ENCODE assay signal across 9 mouse cellular contexts in genomic region chr16:23250556-23251444, GRCm38 (mm10). TPM values are rescaled to one million over a fixed set of nuclear protein-coding genes. Genes with fewer than 3 reads are reported as not detected.
DNase-seq lines count a peak whose midpoint lies in the region; ATAC-seq and TF ChIP-seq lines count a peak whose summit lies in the region.
"Had no signal": no experiment of that assay in that cellular context is flagged by ENCODE, and none has a peak within 500 bp of the region (broad histone marks: within the 10 kb centered on the region; RNA-seq: fewer than 3 reads in every experiment).

No protein-coding gene starts in this region.

- no peak overlapping the region for H3K4me2 ChIP-seq in kidney, embryonic 14.5 days (replicated peaks; ENCODE audit: low read depth, low read length)
- H3K4me2 ChIP-seq in hindbrain, embryonic 14.5 days (replicated peaks), result no peak overlapping the region
- no peak overlapping the region for H3K4me2 ChIP-seq in midbrain, embryonic 13.5 days (replicated peaks)
- H3K4me2 ChIP-seq in liver, embryonic 12.5 days, result no peak overlapping the region
- H3K4me2 ChIP-seq in liver, postnatal 0 days (ENCODE audit: low read depth, low read length), result no peak overlapping the region
- H3K4me2 ChIP-seq: heart, embryonic 15.5 days had no signal

- no peaks in the 10 kb centered on the region for H3K27me3 ChIP-seq in kidney, embryonic 14.5 days (ENCODE audit: control insufficient read depth, insufficient read depth, low read length)
- no peaks in the 10 kb centered on the region for H3K27me3 ChIP-seq in hindbrain, embryonic 14.5 days (ENCODE audit: control insufficient read depth, insufficient read depth, low read length)
- H3K27me3 ChIP-seq in midbrain, embryonic 13.5 days, result no peaks in the 10 kb centered on the region
- peaks cover 19% of the 10 kb centered on the region for H3K27me3 ChIP-seq in liver, embryonic 12.5 days (replicated peaks)
- H3K27me3 ChIP-seq in liver, postnatal 0 days (ENCODE audit: insufficient read depth, low read length), result no peaks in the 10 kb centered on the region

- peak; percentile 71; the same call in 1 of the 2 replicates for ATAC-seq in kidney, embryonic 14.5 days (ENCODE audit: low FRiP score, low TSS enrichment)
- ATAC-seq in hindbrain, embryonic 14.5 days (ENCODE audit: low FRiP score), result no peak
- peak; percentile 55 for ATAC-seq in midbrain, embryonic 13.5 days
- ATAC-seq in liver, embryonic 12.5 days, result no peak
- ATAC-seq in liver, postnatal 0 days, result no peak

- H3K27ac ChIP-seq in kidney, embryonic 14.5 days (ENCODE audit: low read depth, low read length), result 0 out of 2 replicates have a peak overlapping the region, but pooled peaks have one; percentile 1
- peak overlapping the region; percentile 58 for H3K27ac ChIP-seq in hindbrain, embryonic 14.5 days
- H3K27ac ChIP-seq in midbrain, embryonic 13.5 days, result peak overlapping the region; percentile 42
- no peak overlapping the region for H3K27ac ChIP-seq in liver, embryonic 12.5 days
- H3K27ac ChIP-seq in liver, postnatal 0 days (ENCODE audit: low read depth), result no peak overlapping the region
- H3K27ac ChIP-seq: heart, embryonic 15.5 days had no signal

- H3K4me3 ChIP-seq in kidney, embryonic 14.5 days (ENCODE audit: low read length), result no peak overlapping the region
- no peak overlapping the region for H3K4me3 ChIP-seq in hindbrain, embryonic 14.5 days (replicated peaks; ENCODE audit: low read length)
- no peak overlapping the region for H3K4me3 ChIP-seq in midbrain, embryonic 13.5 days (replicated peaks)
- H3K4me3 ChIP-seq in liver, embryonic 12.5 days, result no peak overlapping the region
- no peak overlapping the region for H3K4me3 ChIP-seq in liver, postnatal 0 days (ENCODE audit: low read depth, low read length)
- H3K4me3 ChIP-seq: heart, embryonic 15.5 days had no signal

- peaks cover 33% of the 10 kb centered on the region for H3K4me1 ChIP-seq in kidney, embryonic 14.5 days (ENCODE audit: control insufficient read depth, insufficient read depth, low read length)
- H3K4me1 ChIP-seq in hindbrain, embryonic 14.5 days (replicated peaks; ENCODE audit: control insufficient read depth, insufficient read depth, low read length), result peaks cover 15% of the 10 kb centered on the region
- peaks cover 35% of the 10 kb centered on the region for H3K4me1 ChIP-seq in midbrain, embryonic 13.5 days (replicated peaks)
- H3K4me1 ChIP-seq in liver, embryonic 12.5 days, result no peaks in the 10 kb centered on the region
- H3K4me1 ChIP-seq in liver, postnatal 0 days (ENCODE audit: insufficient read depth), result no peaks in the 10 kb centered on the region

- no peaks in the 10 kb centered on the region; the same call in 1 of the 2 replicates for H3K36me3 ChIP-seq in kidney, embryonic 14.5 days (ENCODE audit: control insufficient read depth, insufficient read depth, low read length)
- no peaks in the 10 kb centered on the region for H3K36me3 ChIP-seq in hindbrain, embryonic 14.5 days (replicated peaks; ENCODE audit: control insufficient read depth, insufficient read depth)
- no peaks in the 10 kb centered on the region for H3K36me3 ChIP-seq in midbrain, embryonic 13.5 days
- no peaks in the 10 kb centered on the region for H3K36me3 ChIP-seq in liver, embryonic 12.5 days
- no peaks in the 10 kb centered on the region for H3K36me3 ChIP-seq in liver, postnatal 0 days (replicated peaks; ENCODE audit: insufficient read depth, low read length)
- H3K36me3 ChIP-seq: heart, embryonic 15.5 days had no signal

- no peaks in the 10 kb centered on the region for H3K9me3 ChIP-seq in kidney, embryonic 14.5 days (ENCODE audit: control insufficient read depth, low read length)
- H3K9me3 ChIP-seq in hindbrain, embryonic 14.5 days (ENCODE audit: control insufficient read depth, low read length), result no peaks in the 10 kb centered on the region
- H3K9me3 ChIP-seq in midbrain, embryonic 13.5 days, result no peaks in the 10 kb centered on the region
- no peaks in the 10 kb centered on the region for H3K9me3 ChIP-seq in liver, embryonic 12.5 days (replicated peaks)
- H3K9me3 ChIP-seq in liver, postnatal 0 days (ENCODE audit: low read length), result no peaks in the 10 kb centered on the region
- H3K9me3 ChIP-seq: heart, embryonic 15.5 days had no signal

- TF ChIP-seq POLR2A in brain, embryonic 14.5 days (IDR thresholded peaks at IDR 0.05; ENCODE audit: borderline replicate concordance, extremely low read depth, insufficient read depth, insufficient read length, poor library complexity, severe bottlenecking), result no peak

- DNase-seq in kidney, adult 9 months, result no peak
- peak; percentile 58 for DNase-seq in brain, embryonic 14.5 days (ENCODE audit: low read depth)
- no peak for DNase-seq in hindbrain, embryonic 14.5 days (ENCODE audit: low spot score)
- no peak for DNase-seq in left cerebral cortex, postnatal 4 days
- DNase-seq in liver, postnatal 0 days, result no peak

- H3K9ac ChIP-seq in kidney, embryonic 14.5 days (ENCODE audit: low read depth, low read length), result 0 out of 2 replicates have a peak overlapping the region, but pooled peaks have one; percentile 12
- peak overlapping the region; percentile 16; the same call in 1 of the 2 replicates for H3K9ac ChIP-seq in hindbrain, embryonic 14.5 days
- no peak overlapping the region for H3K9ac ChIP-seq in midbrain, embryonic 13.5 days (replicated peaks)
- H3K9ac ChIP-seq in liver, embryonic 12.5 days, result no peak overlapping the region
- H3K9ac ChIP-seq in liver, postnatal 0 days (replicated peaks), result no peak overlapping the region
- H3K9ac ChIP-seq: heart, embryonic 15.5 days had no signal

- WGBS in kidney, embryonic 14.5 days, result 20% methylated on average over 15 of the region's 15 CpGs
- WGBS in hindbrain, embryonic 14.5 days, result 38% methylated on average over 15 of the region's 15 CpGs
- WGBS in midbrain, embryonic 13.5 days, result 43% methylated on average over 15 of the region's 15 CpGs
- WGBS in liver, embryonic 12.5 days (ENCODE audit: insufficient replicate concordance), result 42% methylated on average over 15 of the region's 15 CpGs
- WGBS in liver, postnatal 0 days (ENCODE audit: insufficient replicate concordance), result 66% methylated on average over 15 of the region's 15 CpGs

- intact Hi-C loops in left cerebral cortex, postnatal 4 days (cut with DNase I), result no loop called here

- TF ChIP-seq CTCF in brain, embryonic 14.5 days (IDR thresholded peaks at IDR 0.05; ENCODE audit: borderline replicate concordance, extremely low read depth, insufficient read depth, insufficient read length), result no peak
- TF ChIP-seq CTCF in liver, postnatal 0 days (IDR thresholded peaks at IDR 0.05; ENCODE audit: low read depth), result no peak

- no peak for TF ChIP-seq EP300 in liver, postnatal 0 days (IDR thresholded peaks at IDR 0.05; ENCODE audit: low read depth)

RNA-seq across cellular contexts. Expression of gene St6gal1, which starts 26.3 kb away (rescaled TPM):
- polyA plus RNA-seq in kidney, embryonic 14.5 days (2014; fragmentation: Nextera tagmentation; extraction: Ambion mirVana), result 32.5 and 36.7 TPM in 2 replicates
- polyA plus RNA-seq in brain, embryonic 14.5 days (2012; rRNA removed), result 31.5 and 35.7 TPM in 2 replicates
- 29.6 and 30.6 TPM in 2 replicates for polyA plus RNA-seq in hindbrain, embryonic 14.5 days (2014; fragmentation: Nextera tagmentation; extraction: Ambion mirVana)
- polyA plus RNA-seq in midbrain, embryonic 13.5 days (2015; fragmentation: Nextera tagmentation; extraction: Ambion mirVana), result 43.1 and 44.5 TPM in 2 replicates
- 10 to 100 TPM; 19.1 to 23.2 TPM for total RNA-seq in left cerebral cortex, postnatal 4 days (2021)
- 7.5 and 7.9 TPM in 2 replicates for polyA plus RNA-seq in liver, embryonic 12.5 days (2016; fragmentation: Nextera tagmentation; extraction: Ambion mirVana)
- polyA plus RNA-seq in liver, postnatal 0 days (2015; fragmentation: Nextera tagmentation; extraction: Ambion mirVana), result 17.1 and 17.3 TPM in 2 replicates

Comparison
In these comparisons a context has a peak if more than half of its experiments do, and no peak if none do; other contexts are left out.
1. ATAC-seq: peak in kidney, embryonic 14.5 days (single experiment) and midbrain, embryonic 13.5 days (single experiment); none in hindbrain, embryonic 14.5 days (single experiment), liver, embryonic 12.5 days (single experiment) and liver, postnatal 0 days (single experiment).
2. H3K27ac ChIP-seq: peak in kidney, embryonic 14.5 days (single experiment), hindbrain, embryonic 14.5 days (single experiment) and midbrain, embryonic 13.5 days (single experiment); none in liver, embryonic 12.5 days (single experiment) and liver, postnatal 0 days (single experiment).
3. H3K9ac ChIP-seq: peak in kidney, embryonic 14.5 days (single experiment) and hindbrain, embryonic 14.5 days (single experiment); none in midbrain, embryonic 13.5 days (single experiment), liver, embryonic 12.5 days (single experiment) and liver, postnatal 0 days (single experiment).